Mouse (Mus musculus) heart, adult 2 months (tissue): ENCODE measurements around the gene Slit3.

ENCODE experiments used
- CTCF ChIP-seq: fragments of 200-600 bp; IDR thresholded peaks from 2 replicates; pipeline ENCODE4 v1.8.1; 2022; ENCODE audit warnings: antibody characterized with exemption, mild to moderate bottlenecking, moderate library complexity
- EP300 ChIP-seq: fragments of 200-500 bp; IDR thresholded peaks from 2 replicates; pipeline ENCODE4 v1.6.1; 2011; ENCODE audit warnings: low read depth, low read length, control low read depth; ENCODE audit not compliant: insufficient read depth
- POLR2A ChIP-seq: fragments of 200-500 bp; IDR thresholded peaks from 2 replicates; pipeline ENCODE4 v1.6.1; 2011; ENCODE audit warnings: mild to moderate bottlenecking, low read depth, low read length, control low read depth; ENCODE audit not compliant: insufficient read depth

- TF ChIP-seq EP300: no peak
- no peak for TF ChIP-seq CTCF
- no peak for TF ChIP-seq POLR2A
Measured at GRCm38 (mm10) chr11:35202332-35202731, 81.3 kb downstream of the Slit3 start.
